Mouse (Mus musculus): ENCODE measurements around the gene Myog. TPM values are rescaled to one million over a fixed set of nuclear protein-coding genes. Genes with fewer than 3 reads are reported as not detected.

Myog gene
- total RNA-seq, 2 experiments from 2014 or later, result not detected

GRCm38 (mm10) chr1:134285458-134286120 is 4.2 kb upstream of the Myog start:
- DNase-seq, result no peak

DNA sequence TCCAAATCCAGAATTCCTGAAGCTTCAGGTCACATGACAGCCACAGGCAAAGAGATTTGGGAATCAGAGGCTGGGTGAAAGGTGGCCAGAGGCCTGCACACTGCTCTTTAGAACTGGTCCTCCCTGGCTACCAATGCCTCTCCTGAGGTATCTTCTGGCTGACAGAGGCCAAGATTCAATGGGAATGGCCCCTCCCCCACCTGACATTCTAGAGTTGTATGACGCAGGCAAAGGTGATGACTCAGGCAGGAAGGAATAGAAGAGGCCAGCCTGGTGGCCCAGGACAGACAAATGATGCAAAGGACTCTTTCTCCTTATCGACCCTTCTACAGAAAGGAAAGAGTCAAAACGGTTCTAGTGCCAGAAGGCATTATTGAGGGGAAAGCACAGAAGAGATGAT is 1.6 kb upstream of the Myog start:
- DNase-seq, result no peak

- DNase-seq, result no peak
These were observed 511 bp downstream of the Myog start for GRCm38 (mm10) chr1:134290300-134290699.

- DNase-seq, result peak in 1 of 2 experiments; percentile 21
These were observed 1.1 kb downstream of the Myog start for GRCm38 (mm10) chr1:134290909-134291308.

DNA sequence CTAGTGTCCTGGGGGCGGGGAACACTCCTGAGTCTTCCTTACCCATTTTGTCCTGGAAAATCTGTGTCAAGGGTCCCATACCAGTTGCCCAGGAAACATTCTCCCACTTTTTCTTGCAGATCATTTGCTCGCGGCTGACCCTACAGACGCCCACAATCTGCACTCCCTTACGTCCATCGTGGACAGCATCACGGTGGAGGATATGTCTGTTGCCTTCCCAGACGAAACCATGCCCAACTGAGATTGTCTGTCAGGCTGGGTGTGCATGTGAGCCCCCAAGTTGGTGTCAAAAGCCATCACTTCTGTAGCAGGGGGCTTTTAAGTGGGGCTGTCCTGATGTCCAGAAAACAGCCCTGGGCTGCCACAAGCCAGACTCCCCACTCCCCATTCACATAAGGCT is 1.8 kb downstream of the Myog start:
- no peak for DNase-seq

- peak; percentile 37 to 71 for DNase-seq
These were observed 2.3 kb downstream of the Myog start for GRCm38 (mm10) chr1:134292073-134292472.

DNA sequence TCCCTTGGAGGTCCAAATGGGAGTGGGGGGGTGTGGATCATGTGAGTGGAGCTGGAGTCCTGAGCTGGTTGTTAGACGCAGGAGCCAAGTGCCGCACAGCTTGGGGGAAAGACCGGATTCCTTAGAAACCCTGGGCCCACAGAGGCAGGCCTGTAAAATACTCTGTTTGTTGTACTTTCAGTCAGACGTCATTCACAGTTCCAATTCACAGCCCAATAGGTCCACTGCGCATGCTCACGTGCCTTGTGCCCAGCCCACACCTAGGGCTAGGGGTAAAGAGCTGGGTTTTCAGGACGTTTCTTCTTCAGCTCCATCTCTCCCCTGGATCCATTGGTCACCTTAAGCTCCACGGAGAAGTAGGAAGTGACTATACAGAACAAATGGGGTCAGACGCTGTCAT is 2.8 kb downstream of the Myog start:
- no peak for DNase-seq

DNA sequence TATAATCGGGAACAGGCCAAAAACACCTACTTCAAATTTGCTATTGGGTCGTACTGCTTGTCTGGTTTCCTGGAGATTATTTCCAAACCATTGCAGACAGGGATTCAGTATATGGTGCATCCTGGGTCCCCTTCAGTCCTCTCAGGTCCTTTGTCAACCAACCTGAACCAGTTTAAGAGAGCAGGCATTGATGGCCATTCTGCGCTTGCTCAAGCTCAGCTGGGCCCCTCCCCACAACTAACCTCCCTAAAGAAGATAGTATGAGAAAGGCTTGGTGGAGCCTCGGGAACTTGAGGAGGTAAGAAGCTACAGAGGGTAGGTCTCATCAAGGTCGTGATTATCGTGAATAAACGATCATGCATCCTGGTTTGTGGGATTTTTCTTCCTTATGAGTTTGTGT is 3.5 kb downstream of the Myog start:
- no peak for DNase-seq

GRCm38 (mm10) chr1:134293738-134294604 is 4.2 kb downstream of the Myog start:
- DNase-seq, result no peak

DNA sequence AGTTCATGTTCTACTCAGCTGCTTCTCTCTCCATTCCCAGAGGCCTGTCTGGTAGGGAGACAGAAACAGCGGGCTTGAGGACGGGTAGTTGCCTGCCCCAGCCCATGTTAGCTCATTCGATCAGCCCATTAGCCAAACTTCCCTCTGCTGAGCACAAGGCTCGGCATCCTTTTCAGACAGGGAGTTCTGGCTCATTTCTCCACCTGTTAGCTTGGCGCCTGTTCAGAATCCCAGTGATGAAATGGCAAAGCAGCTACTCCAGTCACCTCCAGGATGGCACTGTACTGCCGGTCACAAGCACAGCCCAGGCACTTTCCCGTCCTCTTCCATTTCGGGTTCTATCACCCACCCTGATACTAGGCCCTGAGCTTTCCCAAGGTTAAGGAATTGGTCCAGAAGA is 7.5 kb downstream of the Myog start:
- DNase-seq, result no peak

DNA sequence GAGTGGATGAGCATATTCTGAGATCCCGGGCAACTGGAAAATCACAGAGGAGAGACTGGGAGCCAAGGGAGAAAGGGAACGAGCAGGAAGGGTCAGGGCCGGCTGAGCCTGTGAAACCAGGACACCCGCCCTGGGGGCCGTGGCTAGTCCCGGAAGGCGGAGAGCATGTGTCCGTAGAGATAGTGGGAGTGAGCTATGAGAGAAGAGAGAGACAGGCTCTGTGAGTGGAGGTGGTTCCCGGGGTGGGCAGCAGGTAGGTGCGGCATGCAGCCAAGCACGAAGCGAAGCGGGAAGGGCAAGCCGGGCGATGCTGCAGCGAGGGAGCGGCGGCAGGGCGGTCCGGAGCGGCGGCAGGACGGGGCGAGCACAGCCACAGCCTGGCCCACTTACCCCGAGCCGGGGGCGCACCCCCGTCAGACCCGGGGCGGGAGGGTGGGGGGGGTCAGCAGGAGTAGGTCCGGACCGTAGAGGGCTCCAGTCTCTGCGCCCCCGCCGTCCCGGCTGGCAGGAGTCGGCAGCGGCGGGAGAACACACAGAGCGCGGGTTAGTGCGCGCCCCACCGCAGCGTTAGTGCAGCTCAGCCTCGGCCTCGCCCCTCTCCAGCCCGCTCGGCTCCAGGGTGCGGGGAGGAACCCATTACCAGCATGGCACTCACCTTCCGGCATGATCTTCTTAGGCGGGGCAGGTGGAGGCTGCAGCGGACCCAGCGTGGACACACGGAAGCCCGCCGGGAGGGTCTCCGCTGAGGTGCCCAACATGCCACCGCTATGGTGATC is 9.0 kb downstream of the Myog start:
- peak; percentile 35 to 60 for DNase-seq

GRCm38 (mm10) chr1:134302568-134303238 is 12.9 kb downstream of the Myog start:
- DNase-seq, result peak; percentile 87 to 91

DNA sequence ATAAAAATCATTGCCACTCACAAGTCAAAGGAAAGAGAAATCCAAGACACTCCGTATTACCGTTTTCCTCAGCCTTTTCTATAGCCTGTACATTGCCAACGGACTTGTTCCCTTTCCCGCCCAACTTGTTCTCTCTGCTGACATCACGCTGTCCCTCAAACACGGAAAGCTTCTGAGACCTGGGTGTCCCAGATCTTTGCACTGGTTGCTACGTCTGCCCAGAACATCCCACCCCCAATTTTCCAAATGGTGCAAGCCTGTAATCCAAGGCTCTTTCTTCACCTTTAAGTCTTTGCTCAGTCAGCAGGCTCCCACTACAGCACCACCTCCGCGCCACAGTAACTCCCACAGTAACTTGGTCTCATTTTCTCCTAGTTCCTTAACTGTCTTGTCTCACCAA is 15.2 kb downstream of the Myog start:
- no peak for DNase-seq

- DNase-seq, result no peak
These were observed 17.6 kb downstream of the Myog start for GRCm38 (mm10) chr1:134307409-134307808.

- DNase-seq, result no peak
These were observed 20.5 kb downstream of the Myog start for GRCm38 (mm10) chr1:134310291-134310690.

DNA sequence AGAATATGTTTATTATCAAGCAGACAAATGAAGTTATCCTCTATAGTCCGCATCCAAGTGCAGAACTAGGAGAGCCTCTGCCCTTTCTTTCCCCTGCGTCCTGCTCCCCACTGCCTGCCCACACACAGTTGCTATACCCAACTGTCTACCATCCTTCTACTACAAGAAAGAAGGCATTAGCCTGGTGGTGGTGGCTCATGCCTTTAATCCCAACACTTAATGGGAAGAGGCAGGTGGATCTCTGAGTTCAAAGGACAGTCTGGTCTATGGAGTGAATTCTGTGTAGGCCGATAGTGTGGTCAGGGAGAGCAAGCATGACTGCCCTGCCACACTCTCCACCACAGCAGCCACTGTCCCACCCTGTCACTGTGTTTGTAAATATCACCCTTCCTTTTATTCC is 20.9 kb downstream of the Myog start:
- DNase-seq, result no peak

DNA sequence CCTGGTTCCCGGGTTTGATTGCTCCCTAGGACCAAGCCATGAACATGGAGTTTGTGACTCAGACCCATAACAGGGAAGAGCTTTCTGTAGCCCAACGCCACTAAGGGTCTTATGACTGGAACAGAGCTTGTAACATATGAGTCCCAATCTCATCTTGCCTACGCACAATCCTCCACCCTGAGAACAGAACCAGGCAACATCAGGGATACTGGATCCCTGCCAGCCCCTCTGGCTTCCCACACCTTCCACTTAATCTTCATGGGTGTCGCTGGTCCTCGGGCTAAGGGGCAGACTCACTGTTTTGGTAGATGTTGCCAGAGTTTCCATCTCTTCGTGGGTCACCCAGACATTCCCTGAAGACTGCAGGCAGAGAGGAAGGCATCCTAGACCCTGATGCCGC is 22.0 kb downstream of the Myog start:
- no peak for DNase-seq

- DNase-seq, result no peak
These were observed 25.4 kb downstream of the Myog start for GRCm38 (mm10) chr1:134315181-134315580.

- no peak for DNase-seq
These were observed 26.6 kb downstream of the Myog start for GRCm38 (mm10) chr1:134316361-134316760.

GRCm38 (mm10) chr1:134318261-134318660 is 28.5 kb downstream of the Myog start:
- DNase-seq, result no peak

DNA sequence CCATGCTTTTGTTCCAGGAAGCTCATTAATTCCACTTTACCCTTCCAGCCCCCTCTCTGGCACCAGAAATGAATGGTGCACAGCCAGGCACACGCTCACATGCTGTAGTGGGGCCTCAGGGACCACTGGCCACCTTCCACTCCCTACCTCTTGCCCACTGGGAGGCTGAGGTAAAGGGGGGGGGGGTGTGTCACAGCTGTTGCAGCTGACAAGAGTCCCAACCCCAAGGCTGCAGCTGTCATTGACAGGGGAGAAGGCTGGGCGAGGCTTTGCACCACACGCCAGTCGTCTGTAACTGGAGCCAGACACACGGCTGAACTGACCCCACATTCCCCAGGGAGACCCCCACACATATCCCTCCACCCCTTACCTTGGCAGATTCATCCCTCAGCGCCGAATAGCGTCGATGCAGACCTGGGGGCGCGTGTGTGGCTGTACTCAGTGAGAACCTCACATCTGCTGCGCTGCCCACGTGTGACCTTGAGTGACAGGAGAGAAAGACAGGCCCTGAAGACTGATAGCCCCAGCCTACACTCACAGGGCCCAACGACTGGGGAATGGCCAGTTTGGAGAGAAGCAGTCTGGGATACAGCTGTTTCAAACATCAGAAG is 31.0 kb downstream of the Myog start:
- DNase-seq, result no peak

DNA sequence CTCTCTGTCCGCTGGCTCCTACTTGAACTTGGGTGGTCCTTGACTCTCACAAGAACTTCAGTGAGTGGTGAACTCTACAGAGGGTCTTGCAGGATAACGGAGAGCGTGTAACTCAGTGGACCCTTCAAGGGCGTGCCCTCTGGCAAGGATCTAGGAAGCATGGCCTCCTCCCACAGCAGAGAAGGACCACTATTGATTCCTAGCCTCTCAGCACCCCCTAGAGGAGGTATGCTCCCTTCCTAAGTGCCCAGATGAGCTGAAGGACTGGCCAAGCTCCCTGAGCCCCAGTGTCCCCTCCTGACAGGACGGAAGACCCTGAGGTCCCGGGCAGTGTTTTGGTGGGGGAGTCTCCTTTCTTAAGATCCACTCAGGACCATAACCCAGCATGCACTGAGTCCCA is 32.8 kb downstream of the Myog start:
- peak; percentile 61 to 72 for DNase-seq

Data from heart, adult 18-20 months (tissue).